Mouse (Mus musculus) bone marrow, adult 2 months (tissue): ENCODE measurements around the gene Mmadhc.

Experiments
- CTCF ChIP-seq: fragments of 200-500 bp; IDR thresholded peaks from 2 replicates; pipeline ENCODE4 v1.5.1; 2011; ENCODE audit warnings: low read length, control low read depth; ENCODE audit not compliant: control insufficient read depth, insufficient read depth
- POLR2A ChIP-seq: fragments of 200-500 bp; IDR thresholded peaks from 2 replicates; pipeline ENCODE4 v1.6.1; 2011; ENCODE audit warnings: low read depth, mild to moderate bottlenecking, control low read depth, low read length, borderline replicate concordance; ENCODE audit not compliant: control insufficient read depth

- TF ChIP-seq CTCF (no peak), POLR2A (no peak)
Measured at GRCm38 (mm10) chr2:50267046-50267445, 29.6 kb downstream of the Mmadhc start.
